Mouse (Mus musculus) C2C12 (cell line): ENCODE results near the gene Elmo3. TPM values are rescaled to one million over a fixed set of nuclear protein-coding genes. Genes with fewer than 3 reads are reported as not detected.
"Not testable (repeated sequence)": the region's sequence is repeated elsewhere in the genome, so short reads cannot be mapped to it uniquely, and the experiment has no call there.

Experiments used
- H3K27me3 ChIP-seq: one replicate; pipeline ENCODE4 v1.6.1; 2011; ENCODE audit not compliant: control insufficient read depth, insufficient read depth, insufficient read length
- H3K36me3 ChIP-seq: one replicate; pipeline ENCODE4 v1.6.1; 2011; ENCODE audit not compliant: control insufficient read depth, insufficient read depth
- H3K4me3 ChIP-seq: one replicate; pipeline ENCODE4 v1.5.1; 2011; ENCODE audit warnings: mild to moderate bottlenecking, control low read depth; ENCODE audit not compliant: poor library complexity, insufficient read depth, severe bottlenecking
- H3K79me2 ChIP-seq: one replicate; pipeline ENCODE4 v1.6.1; 2011; ENCODE audit not compliant: control insufficient read depth, insufficient read depth
- H3K79me3 ChIP-seq: one replicate; pipeline ENCODE4 v1.6.1; 2011; ENCODE audit warnings: low read depth, control low read depth
- H3ac ChIP-seq: one replicate; pipeline ENCODE3; 2011; ENCODE audit warnings: low read depth; ENCODE audit not compliant: control insufficient read depth, insufficient read length
- CEBPB ChIP-seq: IDR thresholded peaks from one replicate; pipeline ENCODE4 v1.6.1; 2011; ENCODE audit warnings: low read depth, mild to moderate bottlenecking, control low read depth, moderate library complexity
- CTCF ChIP-seq: IDR thresholded peaks from one replicate; pipeline ENCODE4 v1.5.1; 2011; ENCODE audit not compliant: control insufficient read depth, insufficient read depth, insufficient read length
- FOSL1 ChIP-seq: IDR thresholded peaks from one replicate; pipeline ENCODE4 v1.8.0; 2011; ENCODE audit warnings: mild to moderate bottlenecking, low read length; ENCODE audit not compliant: poor library complexity, insufficient read depth, severe bottlenecking
- MAX ChIP-seq: IDR thresholded peaks from one replicate; pipeline ENCODE4 v1.6.1; 2011; ENCODE audit warnings: mild to moderate bottlenecking, control low read depth
- MYOD1 ChIP-seq: IDR thresholded peaks from one replicate; pipeline ENCODE4 v1.6.1; 2011; ENCODE audit warnings: low read depth; ENCODE audit not compliant: control insufficient read depth, insufficient read length
- MYOG ChIP-seq: IDR thresholded peaks from one replicate; pipeline ENCODE4 v1.6.1; 2011; ENCODE audit not compliant: control insufficient read depth, insufficient read length; ENCODE audit errors: extremely low read depth
- USF1 ChIP-seq: IDR thresholded peaks from one replicate; pipeline ENCODE4 v1.6.1; 2011; ENCODE audit warnings: low read depth, mild to moderate bottlenecking, control low read depth, moderate library complexity
- polyA plus RNA-seq: library from polyadenylated mRNA; unstranded; fragments of >200 nt; fragmentation: generic; extraction: Trizol; gene quantifications from one replicate; pipeline ENCODE4 v1.2.1, GENCODE M21; 2012; ENCODE audit warnings: missing spikeins

Elmo3 gene
- polyA plus RNA-seq, 1 experiment: 0.50 TPM

- H3K4me3 ChIP-seq: peak within 1 kb of the TSS; percentile 39
- H3K79me2 ChIP-seq: peaks cover 30% of the 10 kb centered on the region
- H3K79me3 ChIP-seq: peaks cover 14% of the 10 kb centered on the region
- no peak for TF ChIP-seq MYOG
- TF ChIP-seq MYOD1: no peak
- no peak for TF ChIP-seq USF1
- TF ChIP-seq CEBPB: no peak
- peak; percentile 94 for TF ChIP-seq CTCF
- peak; percentile 83 for TF ChIP-seq MAX
- no peak for TF ChIP-seq FOSL1
- peak within 1 kb of the TSS; percentile 63 for H3ac ChIP-seq
- peaks cover 5% of the 10 kb centered on the region for H3K36me3 ChIP-seq
- H3K27me3 ChIP-seq: no peaks in the 10 kb centered on the region
Observed at GRCm38 (mm10) chr8:105289805-105290460, 15.5 kb upstream of the Elmo3 start, which contains the start of gene 4931428F04Rik. Gene 4931428F04Rik (minus strand): TSS chr8:105289864.

- H3K79me2 ChIP-seq: peaks cover 30% of the 10 kb centered on the region
- no peak overlapping the region for H3ac ChIP-seq
- peaks cover 14% of the 10 kb centered on the region for H3K79me3 ChIP-seq
- H3K4me3 ChIP-seq: no peak overlapping the region
- no peaks in the 10 kb centered on the region for H3K27me3 ChIP-seq
- TF ChIP-seq MYOD1 (no peak), MAX (peak; percentile 72), CTCF (peak; percentile 89)
- H3K36me3 ChIP-seq: no peaks in the 10 kb centered on the region
Observed at GRCm38 (mm10) chr8:105290554-105291314, 14.7 kb upstream of the Elmo3 start.

GRCm38 (mm10) chr8:105291364-105291763 lies 14.0 kb upstream of the Elmo3 start:
- H3K36me3 ChIP-seq, H3K4me3 ChIP-seq, H3ac ChIP-seq, H3K27me3 ChIP-seq: not testable (repeated sequence)
- Histone ChIP-seq H3K79me2 (peaks cover 25% of the 10 kb centered on the region), H3K79me3 (peaks cover 14% of the 10 kb centered on the region)

GRCm38 (mm10) chr8:105291802-105292201 lies 13.6 kb upstream of the Elmo3 start:
- peaks cover 21% of the 10 kb centered on the region for H3K79me2 ChIP-seq
- H3K79me3 ChIP-seq, H3ac ChIP-seq, H3K4me3 ChIP-seq, H3K27me3 ChIP-seq, H3K36me3 ChIP-seq: not testable (repeated sequence)

- TF ChIP-seq USF1 (no peak), MYOD1 (no peak), FOSL1 (no peak), MAX (no peak)
Observed at GRCm38 (mm10) chr8:105292471-105292870, 12.9 kb upstream of the Elmo3 start.

GRCm38 (mm10) chr8:105293405-105293804 lies 12.0 kb upstream of the Elmo3 start:
- peaks cover 8% of the 10 kb centered on the region for H3K79me3 ChIP-seq
- H3ac ChIP-seq: no peak overlapping the region
- no peak overlapping the region for H3K4me3 ChIP-seq
- no peaks in the 10 kb centered on the region for H3K27me3 ChIP-seq
- TF ChIP-seq USF1: no peak
- TF ChIP-seq MAX: no peak
- no peak for TF ChIP-seq FOSL1
- no peak for TF ChIP-seq MYOD1
- TF ChIP-seq MYOG: no peak
- no peak for TF ChIP-seq CTCF
- TF ChIP-seq CEBPB: no peak
- H3K79me2 ChIP-seq: peaks cover 20% of the 10 kb centered on the region
- no peaks in the 10 kb centered on the region for H3K36me3 ChIP-seq

More at GRCm38 (mm10) chr8:105292471-105292870, 12.9 kb upstream of the Elmo3 start:
- Histone ChIP-seq H3K4me3 (no peak overlapping the region), H3K79me2 (peaks cover 20% of the 10 kb centered on the region), H3K27me3 (no peaks in the 10 kb centered on the region), H3ac (no peak overlapping the region), H3K36me3 (no peaks in the 10 kb centered on the region), H3K79me3 (peaks cover 7% of the 10 kb centered on the region)
